Mouse (Mus musculus) heart, adult 18-20 months (tissue): ENCODE results near the gene Nav1. TPM values are rescaled to one million over a fixed set of nuclear protein-coding genes. Genes with fewer than 3 reads are reported as not detected.
A peak's percentile ranks its signal among the peaks of the same experiment; 100 is the strongest.

ENCODE experiments used
- DNase-seq, 2 experiments: peaks; one replicate each; pipeline ENCODE4 v3.0.0; 2021 to 2022; ENCODE audit warnings: mixed read lengths in 1 of 2
- long read RNA-seq, 2 experiments: library from polyadenylated mRNA; stranded (forward); transcript quantifications; one replicate each; pipeline ENCODE4 v2.0.0; 2021
- total RNA-seq, 2 experiments: library from RNA; stranded (reverse); gene quantifications; 2 replicates each; pipeline ENCODE4 v1.2.3; 2021

Gene Nav1
- total RNA-seq = 10 to 100 TPM; 16.3 to 16.7 TPM
- long read RNA-seq, experiment 1 = 0 reads
- long read RNA-seq, experiment 2, partial matches to known transcripts = 0 of 4 reads
- long read RNA-seq, experiment 2, other reads (novel, unspliced or antisense) = 4 of 4 reads

DNA sequence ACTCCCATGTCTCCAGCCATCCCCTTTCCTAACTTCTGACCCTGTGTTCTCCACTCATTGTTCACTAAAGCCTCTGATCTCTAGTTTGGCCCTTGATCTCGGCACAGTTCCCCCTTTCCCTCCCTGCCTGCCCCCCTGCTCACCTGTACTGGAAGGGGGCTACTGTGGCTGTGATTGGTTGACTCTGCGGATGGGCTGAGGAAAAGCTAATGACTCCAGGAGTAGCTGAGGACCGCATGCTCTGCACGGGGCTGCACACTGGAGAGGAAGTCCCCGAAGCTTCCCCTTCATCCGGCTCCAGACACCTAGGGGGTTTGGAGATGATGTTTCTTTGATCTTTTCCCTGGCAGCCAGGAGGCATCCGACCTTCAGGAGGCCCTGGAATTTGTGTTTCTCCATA is at the start of gene Nav1:
TSS of gene Nav1 (minus strand) at position 277 of the 400 bp plus-strand sequence.
- DNase-seq = no peak

DNA sequence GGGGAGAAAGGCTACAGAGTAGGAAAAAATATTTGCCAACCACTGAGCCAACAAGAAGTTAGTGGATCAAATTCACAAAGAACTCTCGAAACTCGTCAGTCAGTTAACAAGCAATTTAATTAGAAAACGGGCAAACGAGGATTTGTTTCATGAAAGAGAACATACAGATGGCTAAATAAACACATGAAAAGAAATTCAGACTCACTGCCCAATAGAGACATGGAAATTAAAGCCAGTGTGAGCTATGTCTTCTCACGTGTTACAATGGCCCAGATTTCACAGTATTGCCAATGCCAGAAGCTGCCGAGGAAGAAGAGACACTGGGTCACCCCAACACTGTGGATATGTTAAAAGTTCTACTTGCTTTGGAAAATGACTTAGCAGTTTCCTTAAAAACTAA is 46.8 kb upstream of the Nav1 start:
- DNase-seq = no peak

DNA sequence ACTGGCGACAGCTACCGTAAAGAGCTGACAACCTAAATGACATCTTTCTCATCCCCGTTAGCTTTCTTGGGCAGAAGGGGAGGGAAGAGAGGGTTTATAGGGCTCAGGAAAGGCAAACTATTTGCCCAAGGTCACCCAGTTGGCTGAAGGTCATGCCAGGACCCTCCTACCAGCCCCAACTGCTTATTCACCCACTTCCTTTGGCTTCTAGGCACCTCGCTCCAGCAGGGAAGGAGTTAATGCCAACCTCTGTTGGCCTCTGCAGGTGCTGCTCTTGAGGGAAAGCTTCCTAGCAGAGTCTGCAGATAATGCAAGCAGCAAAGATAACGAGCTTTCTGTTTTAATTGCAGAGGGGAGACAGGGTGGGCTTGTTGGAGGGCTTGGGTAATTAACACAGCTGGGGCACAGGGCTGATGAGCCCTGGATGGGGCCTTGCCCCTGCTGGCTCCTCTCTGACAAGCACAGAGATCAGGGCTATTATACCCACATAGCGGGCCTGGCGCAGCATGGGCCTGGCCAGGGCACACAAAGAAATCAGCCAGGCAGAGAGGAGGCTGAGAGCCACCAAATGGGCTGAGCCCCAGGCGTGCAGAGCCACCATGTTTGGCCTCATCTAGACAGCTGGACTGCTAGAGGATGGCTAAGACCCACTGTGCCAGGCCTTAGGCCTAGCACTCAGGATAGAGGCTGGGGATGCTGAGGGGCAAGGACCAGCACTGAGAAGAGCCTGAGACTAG is 38.5 kb upstream of the Nav1 start:
- no peak for DNase-seq

DNA sequence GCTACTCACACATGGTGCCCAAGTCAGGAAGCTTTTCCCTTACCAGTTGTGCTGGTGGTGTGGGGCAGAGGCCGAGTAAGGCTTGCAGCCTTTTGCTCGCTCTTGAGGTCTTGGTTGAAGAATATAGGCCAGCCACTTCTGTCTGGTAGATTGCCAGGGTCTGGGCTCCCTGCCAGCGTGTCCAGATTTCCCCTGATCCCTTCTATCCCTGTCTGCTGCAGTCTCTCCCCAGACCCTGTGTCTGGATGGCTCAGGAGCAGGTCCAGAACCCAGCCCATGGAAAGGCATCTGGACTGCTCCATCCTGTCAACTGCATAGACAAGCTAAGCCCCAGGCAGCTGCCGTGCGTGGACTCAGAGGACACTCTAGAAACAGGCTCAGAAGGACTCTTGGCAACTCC is 37.0 kb upstream of the Nav1 start:
- peak; percentile 60 to 66 for DNase-seq

DNA sequence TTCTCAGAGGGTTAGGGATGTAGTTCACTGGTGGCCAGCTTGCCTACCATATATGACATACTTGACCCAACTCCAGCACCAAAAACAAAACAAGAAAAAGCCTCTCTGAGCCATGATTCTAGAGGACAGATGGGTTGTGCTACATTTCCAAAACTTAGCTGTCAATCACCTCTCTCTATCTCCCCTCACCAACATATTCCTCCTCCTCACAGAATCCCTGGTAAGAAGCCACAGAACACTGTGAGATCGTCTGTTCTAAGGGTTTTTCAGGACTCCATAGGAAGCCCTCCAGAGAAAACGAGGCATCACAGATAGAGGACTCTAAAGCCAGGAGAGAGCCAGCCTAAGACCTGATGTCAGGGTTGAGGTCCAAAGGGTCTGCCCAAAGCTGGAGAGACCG is 36.6 kb upstream of the Nav1 start:
- no peak for DNase-seq

DNA sequence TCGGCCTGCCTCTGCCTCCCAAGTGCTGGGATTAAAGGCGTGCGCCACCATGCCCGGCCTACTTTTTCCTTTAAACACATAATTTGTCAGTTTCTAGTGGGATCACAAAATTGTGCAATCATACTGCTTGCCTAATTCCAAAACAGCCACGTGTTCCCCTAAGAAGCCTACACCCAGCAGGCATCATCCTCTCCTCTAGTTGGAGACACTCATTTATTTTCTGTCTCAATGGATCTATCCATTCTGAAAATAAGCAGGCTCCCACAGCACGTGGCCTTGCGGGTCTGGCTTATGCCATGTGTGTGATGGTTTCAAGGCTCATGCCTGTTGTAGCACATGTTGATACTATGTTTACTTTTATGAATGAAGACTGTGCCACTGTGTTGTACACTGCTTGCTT is 32.8 kb upstream of the Nav1 start:
- DNase-seq = peak in 1 of 2 experiments; percentile 69

DNA sequence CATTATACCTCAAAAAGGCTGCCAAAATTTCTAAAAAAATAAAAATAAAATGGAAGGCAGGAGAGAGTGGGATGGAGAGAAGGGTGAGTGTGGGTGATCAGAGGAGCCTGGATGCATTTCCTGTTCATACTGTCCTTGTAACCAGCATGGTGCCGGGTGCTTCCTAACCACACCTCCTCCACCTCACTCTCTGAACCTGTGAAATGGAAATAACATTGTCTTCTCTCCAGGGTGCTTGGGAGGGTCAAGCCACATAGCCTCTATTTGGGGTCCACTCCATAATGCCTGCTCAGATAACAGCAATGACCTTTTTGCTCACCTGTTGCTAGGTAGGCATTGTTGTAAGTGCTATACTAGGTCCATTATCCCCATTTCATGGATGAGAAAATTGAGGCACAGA is 32.0 kb upstream of the Nav1 start:
- DNase-seq = no peak

DNA sequence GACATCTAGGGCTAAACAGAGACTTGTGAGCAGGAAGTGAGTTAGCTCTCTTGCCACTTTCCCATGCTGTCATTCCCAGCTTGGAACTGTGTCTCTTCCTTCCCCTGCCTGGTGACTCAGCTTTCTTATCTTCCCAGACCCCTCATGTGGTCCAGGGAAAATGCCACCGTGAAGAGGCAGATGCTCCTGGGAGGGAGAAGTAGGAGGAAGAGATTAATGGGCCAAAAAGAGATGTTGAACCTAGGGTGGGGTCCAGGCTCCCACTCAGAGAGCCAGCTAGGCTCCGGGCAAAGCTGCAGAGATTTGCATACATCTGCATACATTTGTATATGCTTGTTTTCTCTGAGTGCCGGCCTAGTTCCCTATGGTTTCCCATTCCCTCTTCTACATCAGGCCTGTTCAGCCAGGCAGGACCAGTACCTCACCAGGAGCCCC is 30.5 kb upstream of the Nav1 start:
- DNase-seq = peak in 1 of 2 experiments; percentile 40

DNA sequence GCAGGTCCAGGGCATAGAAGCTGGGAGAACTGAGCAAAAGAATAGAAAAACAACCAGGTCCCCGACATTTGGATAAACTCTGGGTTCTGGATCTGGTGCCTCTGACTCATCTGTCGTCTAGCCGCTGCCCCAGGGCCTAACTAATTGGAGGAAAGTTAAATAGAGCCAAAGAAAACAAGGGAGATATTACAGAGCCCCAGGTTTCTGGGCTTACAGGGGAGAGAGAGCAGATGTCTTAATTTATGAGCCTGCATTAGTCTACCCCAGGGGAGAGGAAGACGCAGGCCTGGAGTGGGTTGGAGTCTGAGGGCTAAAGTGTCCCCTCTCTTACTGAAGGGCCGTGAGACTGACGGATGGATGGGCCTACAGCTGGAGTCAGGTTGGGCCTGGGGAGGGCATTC is 29.0 kb upstream of the Nav1 start:
- peak; percentile 51 to 70 for DNase-seq

DNA sequence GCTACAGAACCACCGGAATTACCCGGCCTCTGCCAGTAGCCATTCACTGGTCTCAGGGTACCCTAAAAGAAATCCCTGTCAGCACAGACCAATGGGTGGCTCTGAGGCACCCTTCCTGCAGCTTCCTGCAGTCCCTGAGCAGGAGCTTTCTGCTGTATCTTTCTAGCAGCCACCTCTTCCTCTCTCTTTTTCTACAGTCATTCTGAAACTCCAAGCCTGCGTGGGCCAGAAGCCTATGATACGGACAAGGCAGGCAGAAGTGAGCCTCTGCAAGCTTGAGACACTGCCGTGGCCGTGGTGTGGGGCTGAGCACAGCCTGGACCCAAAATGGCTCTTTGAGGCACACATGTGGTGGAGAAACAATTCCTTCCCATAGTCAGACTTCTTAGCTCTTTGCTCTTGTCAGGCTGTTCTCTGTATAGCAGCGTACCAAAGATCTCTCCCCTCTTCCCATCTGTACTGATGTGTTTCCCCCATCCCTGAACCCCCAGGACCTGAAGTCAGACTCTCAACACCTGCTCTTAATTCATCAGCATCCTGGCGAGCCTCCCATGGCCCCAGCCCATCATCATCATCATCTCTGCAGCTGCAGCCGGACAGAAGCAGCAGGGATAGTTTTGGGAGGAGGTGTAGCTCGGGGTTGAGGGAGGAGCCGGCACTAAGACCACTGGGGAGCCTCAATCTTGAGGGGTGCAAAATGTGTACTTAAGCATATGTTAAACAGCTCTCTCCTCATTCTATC is 28.4 kb upstream of the Nav1 start:
- no peak for DNase-seq

DNA sequence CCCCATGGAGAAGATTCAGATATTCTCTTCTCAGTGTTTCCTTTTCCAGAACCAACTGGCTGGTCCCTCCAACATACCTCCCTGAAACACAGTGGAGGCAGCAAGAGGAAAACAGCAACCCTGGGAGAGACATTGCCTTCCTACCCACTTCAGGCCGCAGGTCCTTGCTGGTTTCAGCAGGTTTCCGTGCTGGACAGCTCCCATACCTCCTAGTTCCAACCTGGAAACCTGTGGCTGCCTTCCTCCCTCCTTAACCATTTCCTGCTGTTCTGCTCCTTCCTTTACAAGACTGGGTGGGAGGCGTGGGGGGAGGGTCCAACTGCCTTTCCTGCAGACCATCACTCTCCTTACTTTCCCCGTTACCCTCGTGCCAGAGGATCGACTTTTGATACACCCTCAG is 27.7 kb upstream of the Nav1 start:
- DNase-seq = peak in 1 of 2 experiments; percentile 70

DNA sequence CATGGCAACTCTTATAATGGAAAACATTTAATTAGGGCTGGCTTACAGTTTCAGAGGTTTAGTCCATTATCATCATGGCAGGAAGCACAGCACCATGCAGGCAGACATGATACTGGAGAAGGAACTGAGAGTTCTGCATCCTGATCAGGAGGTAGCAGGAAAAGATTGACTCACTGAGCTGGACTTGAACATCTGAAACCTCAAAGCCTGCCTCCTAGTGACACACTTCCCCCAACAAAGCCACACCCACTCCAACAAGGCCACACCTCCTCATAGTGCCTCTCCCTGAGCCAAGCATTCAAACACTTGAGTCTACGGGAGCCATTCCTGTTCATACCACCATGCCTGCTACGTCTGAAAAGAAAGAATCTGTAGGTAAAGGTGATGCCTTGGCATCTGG is 26.8 kb upstream of the Nav1 start:
- no peak for DNase-seq

DNA sequence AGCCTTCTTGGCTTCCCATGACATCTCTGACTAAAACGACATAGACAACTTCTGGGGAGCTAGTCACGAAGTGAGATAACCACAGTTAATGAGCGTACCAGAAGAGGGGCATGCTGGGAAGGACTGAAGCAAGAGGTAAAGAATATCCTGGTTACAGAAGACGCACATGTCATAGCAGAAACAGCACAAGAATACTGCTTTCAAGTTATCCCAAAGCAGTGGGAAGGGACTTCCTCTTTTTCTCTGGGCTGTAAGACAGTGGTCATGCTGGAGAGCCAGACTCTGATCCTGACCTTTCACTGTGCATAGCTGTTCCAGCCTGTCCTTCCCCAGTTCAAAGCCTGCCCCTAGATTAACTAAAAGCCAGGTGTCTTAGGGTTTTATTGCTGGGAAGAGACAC is 26.4 kb upstream of the Nav1 start:
- no peak for DNase-seq

DNA sequence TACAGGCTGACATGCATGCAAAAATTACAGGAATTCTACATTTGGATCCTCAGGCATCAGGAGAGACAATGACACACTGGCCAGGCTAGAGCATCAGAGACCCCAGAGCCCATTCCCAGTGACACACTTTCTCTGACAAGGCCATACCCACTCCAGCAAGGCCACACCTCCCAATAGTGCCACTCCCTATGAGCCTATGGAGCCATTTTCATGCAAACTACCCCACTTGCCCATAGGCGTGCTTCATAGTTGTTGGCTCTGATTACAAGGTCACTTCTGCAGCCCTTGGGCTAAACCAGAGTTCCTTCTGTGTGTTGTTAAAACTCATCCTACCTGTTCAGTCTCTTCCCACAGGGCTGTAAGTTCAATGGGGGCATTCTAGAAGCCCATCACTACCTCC is 25.1 kb upstream of the Nav1 start:
- no peak for DNase-seq

DNA sequence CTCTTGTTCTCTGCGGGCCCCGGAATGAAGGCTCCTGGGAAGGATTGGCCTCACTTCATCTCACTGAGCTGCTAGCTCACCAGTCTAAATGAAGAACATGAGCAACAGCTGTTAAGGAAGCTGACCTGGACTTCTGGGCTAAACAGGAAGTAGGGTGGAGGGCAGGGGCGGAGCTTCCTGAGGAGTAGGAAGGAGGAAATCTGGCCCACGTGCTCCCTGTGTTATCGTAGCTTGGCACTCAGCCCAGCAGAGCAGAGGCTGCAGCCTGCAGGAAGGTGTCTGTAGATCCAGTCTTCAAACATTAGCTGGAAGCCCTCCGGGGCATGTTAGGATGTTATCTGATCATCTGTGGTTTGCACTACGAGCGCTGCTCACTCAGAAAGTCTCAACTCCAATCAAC is 24.4 kb upstream of the Nav1 start:
- peak; percentile 89 to 96 for DNase-seq

DNA sequence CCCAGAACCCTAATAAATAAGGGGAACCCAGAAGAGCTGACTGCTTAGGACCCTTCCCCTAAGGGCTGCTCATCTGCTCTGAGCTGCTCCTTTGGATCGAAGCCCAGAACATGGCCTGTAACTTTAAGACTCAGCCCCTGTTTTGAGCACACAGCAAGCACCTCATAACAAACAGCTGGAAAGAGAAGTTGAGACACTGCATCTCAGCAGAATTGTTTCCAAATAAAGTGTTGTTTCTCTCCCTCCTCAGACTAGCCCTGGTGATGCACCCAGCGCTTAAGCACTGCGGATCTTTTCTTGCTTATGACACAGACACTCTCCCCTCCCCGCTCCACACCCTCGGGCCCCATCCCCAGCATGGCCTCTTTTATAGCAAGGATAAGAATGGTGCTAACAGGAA is 22.8 kb upstream of the Nav1 start:
- DNase-seq = peak in 1 of 2 experiments; percentile 46

DNA sequence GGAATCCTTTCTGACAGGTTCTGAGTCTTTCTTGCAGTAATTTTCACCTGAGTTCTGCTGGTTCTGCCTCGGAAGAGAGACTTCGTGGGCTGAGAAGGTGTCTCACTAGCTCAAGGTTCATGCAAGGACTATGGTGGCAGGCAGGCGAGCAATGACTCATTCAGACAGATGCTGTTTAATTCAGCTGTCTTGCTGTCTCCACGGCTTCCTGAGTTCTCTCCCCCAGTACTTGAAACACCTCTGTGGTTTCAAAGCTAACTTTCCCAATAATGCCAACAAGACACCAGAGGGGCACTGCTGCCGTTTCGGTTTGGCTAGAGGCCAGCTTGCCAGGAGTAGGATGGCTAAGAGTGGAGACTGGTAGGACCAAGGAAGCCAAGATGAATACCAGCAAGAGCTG is 19.1 kb upstream of the Nav1 start:
- no peak for DNase-seq

DNA sequence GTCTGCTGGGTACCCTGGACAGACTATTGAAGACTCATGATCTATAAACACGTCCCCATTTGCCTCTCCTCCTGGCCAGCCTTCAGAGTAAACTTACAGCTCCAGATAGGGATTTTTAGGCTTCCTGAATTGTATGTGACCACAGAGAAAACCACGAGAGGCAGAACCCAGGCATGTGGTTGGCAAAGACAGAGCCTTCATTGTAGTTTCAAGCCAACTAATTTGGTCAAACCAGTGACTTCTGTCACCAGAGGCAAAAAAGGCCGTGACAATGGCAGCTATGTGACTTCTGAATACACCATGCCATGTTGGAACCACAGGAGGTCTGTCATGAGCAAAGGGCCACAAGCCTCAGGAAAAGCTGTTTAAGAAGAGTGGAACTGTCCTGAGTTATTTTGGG is 18.6 kb upstream of the Nav1 start:
- no peak for DNase-seq

DNA sequence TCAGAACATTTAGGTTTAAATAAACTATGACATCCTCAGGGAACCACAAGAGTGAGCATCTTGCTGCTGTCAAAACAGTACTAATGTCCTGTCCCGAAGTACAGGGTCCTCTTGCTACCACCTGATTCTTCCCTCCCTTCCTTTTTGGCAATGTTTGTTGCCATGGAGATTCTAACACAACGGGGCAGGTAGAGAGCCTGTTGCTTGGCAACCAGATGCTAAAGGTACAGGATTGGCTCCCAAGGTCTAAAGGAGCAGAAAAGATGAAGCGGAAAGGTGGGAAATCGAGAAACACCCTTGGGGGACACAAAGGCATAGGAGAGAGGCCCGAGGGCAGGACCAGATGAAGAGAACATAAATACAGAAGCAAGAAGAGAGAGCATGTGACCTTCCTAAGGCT is 17.6 kb upstream of the Nav1 start:
- no peak for DNase-seq

DNA sequence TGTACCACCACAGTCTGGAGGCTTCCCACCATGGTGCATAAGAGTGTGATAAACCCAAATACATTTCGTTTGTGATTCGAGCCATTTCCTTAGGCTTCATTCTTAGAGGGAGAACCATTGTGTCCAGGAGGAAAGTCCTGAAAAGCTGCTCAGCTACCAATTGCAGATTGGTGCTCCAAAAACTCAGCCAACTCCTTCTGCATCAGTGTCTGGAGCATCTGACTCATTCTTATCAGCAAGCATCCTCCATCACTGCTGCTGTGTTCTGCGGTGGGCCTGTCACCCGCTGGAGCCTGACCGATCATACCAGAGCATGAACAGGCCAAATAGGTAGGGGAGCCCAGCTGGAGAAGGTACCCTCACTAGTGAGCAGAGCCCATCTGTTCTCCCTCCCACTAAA is 16.0 kb upstream of the Nav1 start:
- DNase-seq = no peak

DNA sequence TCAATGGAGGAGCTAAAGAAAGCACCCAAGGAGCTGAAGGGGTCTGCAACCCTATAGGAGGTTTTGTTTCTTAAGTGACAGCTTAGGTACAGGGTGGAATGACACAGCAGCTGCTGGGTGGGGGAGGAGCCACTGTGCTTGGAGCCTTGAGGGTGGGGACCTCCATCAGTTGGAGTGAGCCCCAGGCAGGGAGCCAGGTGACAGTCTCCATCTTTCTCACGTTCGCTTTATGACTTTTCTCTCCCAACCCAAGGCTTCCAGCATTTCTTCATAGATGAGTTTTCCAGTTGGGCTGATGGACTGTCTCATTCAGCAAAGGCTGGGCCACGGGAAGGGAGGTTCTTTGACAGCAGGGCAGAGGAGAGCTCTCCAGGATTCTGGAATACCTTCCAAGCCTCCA is 14.2 kb upstream of the Nav1 start:
- peak in 1 of 2 experiments; percentile 72 for DNase-seq

DNA sequence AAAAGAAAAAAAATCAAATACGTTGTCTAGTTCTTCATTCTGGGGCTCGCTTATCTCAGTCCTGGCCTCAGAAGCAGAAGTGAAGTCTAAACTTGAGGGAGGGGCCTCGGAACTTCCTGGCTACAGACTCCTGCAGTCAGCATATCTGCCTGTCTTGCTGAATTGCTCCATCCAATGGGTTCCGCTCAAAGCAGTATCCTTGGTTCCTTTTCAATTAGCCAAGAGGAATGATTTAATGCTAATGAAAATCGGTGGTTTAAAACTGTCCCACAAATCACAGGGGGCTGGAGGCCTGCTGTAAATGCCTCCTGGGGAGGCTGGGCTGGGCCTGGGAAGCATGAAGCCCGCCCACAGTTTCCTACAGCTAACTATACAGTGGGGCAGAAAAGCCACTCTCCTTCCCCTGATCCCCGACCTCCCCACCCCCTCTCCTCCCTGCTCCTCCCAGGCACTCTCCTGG is 12.9 kb upstream of the Nav1 start:
- peak in 1 of 2 experiments; percentile 78 for DNase-seq

DNA sequence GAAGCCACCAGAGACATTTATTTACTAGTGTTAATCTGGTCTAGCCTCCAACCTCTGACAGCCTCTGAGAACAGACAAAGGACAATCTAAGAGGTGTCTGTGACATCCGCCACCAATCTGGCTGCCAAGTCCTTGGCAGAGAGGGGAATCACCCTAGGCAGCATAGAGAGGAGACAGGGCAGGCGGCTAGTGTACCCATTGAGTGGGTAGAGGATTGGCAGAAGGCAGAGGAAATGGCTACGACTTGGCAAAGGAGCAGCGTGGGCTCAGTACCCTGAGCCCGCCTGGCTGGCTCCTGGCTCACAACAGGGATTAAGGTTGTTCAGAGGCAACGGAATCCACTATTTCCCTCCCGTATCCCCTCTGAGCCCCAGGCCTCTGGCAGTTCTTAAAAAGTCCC is 12.0 kb upstream of the Nav1 start:
- DNase-seq = no peak

DNA sequence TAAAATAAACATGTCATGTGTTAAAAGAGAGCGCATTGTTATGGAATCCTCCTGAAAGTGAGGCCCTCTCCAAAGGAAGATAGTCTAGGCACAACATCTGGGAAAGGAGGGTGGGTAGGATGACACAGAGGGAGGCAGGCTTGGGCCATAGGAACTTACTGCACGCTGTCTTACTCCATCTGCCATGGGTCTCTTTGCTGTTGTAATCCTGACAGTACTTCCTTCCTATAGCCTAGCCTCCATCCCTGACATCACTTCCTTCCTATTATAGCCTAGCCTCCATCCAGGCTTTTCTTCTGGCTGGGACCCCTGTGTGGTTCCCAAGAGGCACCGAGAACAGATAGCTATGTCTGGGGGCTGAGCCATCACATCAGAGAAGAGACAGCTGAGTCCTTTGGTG is 10.2 kb upstream of the Nav1 start:
- no peak for DNase-seq
